Mouse (Mus musculus) lung, postnatal 0 days (tissue): ENCODE results near the gene Prl. TPM values are rescaled to one million over a fixed set of nuclear protein-coding genes. Genes with fewer than 3 reads are reported as not detected.
"Not testable (repeated sequence)": the region's sequence is repeated elsewhere in the genome, so short reads cannot be mapped to it uniquely, and the experiment has no call there.

Source experiments
- ATAC-seq: fragments of 200-750 bp; cut with Nextera tagmentation; 2 replicates; pipeline ENCODE4 v1.8.0; 2017; ENCODE audit warnings: moderate library complexity
- DNase-seq: peaks from one replicate; pipeline ENCODE4 v3.0.0-alpha.2; 2016; ENCODE audit warnings: low spot score
- H3K27ac ChIP-seq: fragments of 300-500 bp; sonication (generic); 2 replicates; pipeline ENCODE4 v1.5.1; 2014; ENCODE audit warnings: antibody characterized with exemption, mild to moderate bottlenecking, low read length, mixed read lengths
- H3K27me3 ChIP-seq: fragments of 300-500 bp; sonication (generic); replicated peaks from 2 replicates; pipeline ENCODE4 v1.6.1; 2014; ENCODE audit warnings: low read length, mixed read lengths; ENCODE audit not compliant: insufficient read depth
- H3K36me3 ChIP-seq: fragments of 300-500 bp; sonication (generic); 2 replicates; pipeline ENCODE4 v1.6.1; 2014; ENCODE audit warnings: low read length, mixed read lengths; ENCODE audit not compliant: insufficient read depth
- H3K4me1 ChIP-seq: fragments of 300-500 bp; sonication (generic); 2 replicates; pipeline ENCODE4 v1.6.1; 2014; ENCODE audit warnings: antibody characterized with exemption, low read depth, low read length, mixed read lengths; ENCODE audit not compliant: insufficient read depth
- H3K4me2 ChIP-seq: fragments of 300-500 bp; sonication (generic); replicated peaks from 2 replicates; pipeline ENCODE4 v1.6.1; 2014; ENCODE audit warnings: low read depth, mild to moderate bottlenecking, low read length, moderate library complexity, mixed read lengths
- H3K4me3 ChIP-seq: fragments of 300-500 bp; sonication (generic); 2 replicates; pipeline ENCODE4 v1.5.1; 2014; ENCODE audit warnings: low read depth, low read length
- H3K9ac ChIP-seq: fragments of 300-500 bp; sonication (generic); replicated peaks from 2 replicates; pipeline ENCODE4 v1.6.1; 2014; ENCODE audit warnings: low read depth, mild to moderate bottlenecking
- H3K9me3 ChIP-seq: fragments of 300-500 bp; sonication (generic); 2 replicates; pipeline ENCODE4 v1.6.1; 2016; ENCODE audit warnings: low read length, mixed read lengths
- CTCF ChIP-seq: IDR thresholded peaks from 2 replicates; pipeline ENCODE4 v1.5.1; 2016; ENCODE audit warnings: antibody characterized with exemption, mild to moderate bottlenecking
- EP300 ChIP-seq: IDR thresholded peaks from 2 replicates; pipeline ENCODE4 v1.6.1; 2016; ENCODE audit warnings: antibody characterized with exemption, mild to moderate bottlenecking, control low read depth
- WGBS: fragments of 180-500 bp; shearing (Covaris S2); extraction: QIAGEN DNeasy Blood & Tissue Kit; methylation state at CpG from one replicate; pipeline ENCODE4 v1.1.7; 2014; 5-methylcytosine and 5-hydroxymethylcytosine counted together
- polyA plus RNA-seq: library from polyadenylated mRNA; unstranded; fragments of >200 nt; fragmentation: Nextera tagmentation; extraction: Ambion mirVana; gene quantifications from 2 replicates; pipeline ENCODE4 v1.2.1, GENCODE M21; 2015

The Prl gene
- polyA plus RNA-seq, 1 experiment from 2014 or later: not detected

DNA sequence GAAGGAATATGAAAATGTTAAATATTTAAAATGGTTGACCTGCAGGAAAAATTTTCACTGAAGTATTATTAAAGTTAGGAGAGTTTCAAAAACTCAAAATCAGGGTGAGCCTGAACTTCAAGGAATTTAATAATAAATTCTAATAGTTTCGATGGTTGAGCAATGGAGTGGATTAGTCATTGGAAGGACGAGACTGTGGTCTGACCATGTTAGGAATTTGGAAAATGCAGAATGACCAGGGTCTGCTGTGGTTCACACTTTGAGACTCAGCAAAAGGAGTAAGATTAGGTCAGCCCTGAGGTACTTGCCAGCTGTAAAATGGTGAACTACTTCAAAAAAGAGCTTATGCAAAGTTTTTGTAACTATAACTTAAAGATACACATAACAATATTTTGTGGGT, 24.4 kb upstream of the Prl start:
- TF ChIP-seq EP300: no peak
- TF ChIP-seq CTCF: no peak
- Histone ChIP-seq H3K9me3 (no peaks in the 10 kb centered on the region), H3K4me3 (no peak overlapping the region), H3K27ac (no peak overlapping the region), H3K4me2 (no peak overlapping the region), H3K36me3 (no peaks in the 10 kb centered on the region), H3K9ac (no peak overlapping the region), H3K27me3 (no peaks in the 10 kb centered on the region), H3K4me1 (no peaks in the 10 kb centered on the region)
- WGBS: 52% methylated on average over 2 of the region's 2 CpGs
- ATAC-seq (no peak), DNase-seq (no peak)

GRCm38 (mm10) chr13:27042185-27042584, 15.2 kb upstream of the Prl start:
- Histone ChIP-seq H3K9ac (no peak overlapping the region), H3K27ac (no peak overlapping the region), H3K36me3 (no peaks in the 10 kb centered on the region), H3K4me3 (no peak overlapping the region), H3K27me3 (no peaks in the 10 kb centered on the region), H3K4me2 (no peak overlapping the region), H3K4me1 (no peaks in the 10 kb centered on the region), H3K9me3 (no peaks in the 10 kb centered on the region)
- ATAC-seq: no peak
- 86% methylated on average over 2 of the region's 2 CpGs for WGBS
- no peak for TF ChIP-seq CTCF
- no peak for DNase-seq

DNA sequence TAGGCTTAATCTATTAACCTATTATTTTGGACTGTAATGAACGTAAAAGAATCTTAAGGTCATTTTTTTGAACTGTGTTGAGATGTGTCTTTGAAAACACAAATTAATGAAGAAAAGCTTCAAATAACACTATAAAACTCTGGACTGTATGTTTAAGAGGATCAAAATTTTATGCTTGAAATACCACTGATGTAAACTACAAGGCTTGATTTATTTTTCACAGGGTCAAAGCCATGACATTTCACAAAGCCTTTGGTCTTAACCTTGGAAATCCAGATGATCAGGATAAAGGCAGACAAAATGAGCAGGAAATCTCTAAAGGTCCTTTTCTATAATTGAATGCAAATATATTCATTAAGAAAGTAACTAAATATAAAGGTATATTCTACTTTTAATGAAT, 14.0 kb upstream of the Prl start:
- WGBS: 73% methylated on average over 1 of the region's 1 CpGs
- Histone ChIP-seq H3K4me1 (no peaks in the 10 kb centered on the region), H3K9me3 (no peaks in the 10 kb centered on the region), H3K27ac (no peak overlapping the region), H3K9ac (no peak overlapping the region), H3K27me3 (no peaks in the 10 kb centered on the region), H3K4me3 (no peak overlapping the region), H3K36me3 (no peaks in the 10 kb centered on the region), H3K4me2 (no peak overlapping the region)
- no peak for TF ChIP-seq CTCF
- no peak for TF ChIP-seq EP300
- no peak for ATAC-seq
- no peak for DNase-seq

GRCm38 (mm10) chr13:27059177-27059576, 1.8 kb downstream of the Prl start:
- Histone ChIP-seq H3K9ac (no peak overlapping the region), H3K9me3 (no peaks in the 10 kb centered on the region), H3K27me3 (no peaks in the 10 kb centered on the region), H3K27ac (no peak overlapping the region), H3K4me2 (no peak overlapping the region), H3K4me3 (no peak overlapping the region), H3K36me3 (no peaks in the 10 kb centered on the region), H3K4me1 (no peaks in the 10 kb centered on the region)
- 58% methylated on average over 7 of the region's 7 CpGs for WGBS
- peak; percentile 78 for ATAC-seq
- DNase-seq: peak; percentile 49
- TF ChIP-seq CTCF: no peak
- no peak for TF ChIP-seq EP300

DNA sequence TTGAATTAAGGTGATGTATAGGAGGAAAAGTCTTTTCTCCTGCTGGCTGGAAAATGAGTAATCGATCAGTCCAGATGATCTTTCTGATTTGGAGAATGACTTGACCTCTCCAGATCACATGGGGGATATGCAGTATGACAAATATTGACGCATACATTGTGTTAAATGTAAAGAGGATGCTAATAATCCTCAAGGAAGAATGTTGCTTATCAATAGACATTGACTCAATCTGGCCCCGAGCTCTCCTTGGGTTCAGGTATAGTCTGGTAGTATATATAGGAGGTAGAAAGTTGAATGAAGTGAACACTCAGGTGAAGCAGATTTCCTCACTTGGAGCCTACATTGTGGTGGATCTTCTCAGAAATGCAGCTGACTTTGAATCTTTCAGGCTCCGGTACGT, 36.5 kb downstream of the Prl start, which contains the start of gene Prl3d1:
Gene Prl3d1, plus strand, starts transcription at position 301 of the 400 bp plus-strand sequence.
- 90% methylated on average over 5 of the region's 5 CpGs for WGBS
- H3K27me3 ChIP-seq, H3K9me3 ChIP-seq, H3K36me3 ChIP-seq, ATAC-seq, H3K9ac ChIP-seq, H3K4me1 ChIP-seq, H3K27ac ChIP-seq, DNase-seq, H3K4me3 ChIP-seq, H3K4me2 ChIP-seq: not testable (repeated sequence)

Other genes starting within 250 kb of the Prl start
- not detected in 2 replicates for gene Prl3d1, start 36.6 kb downstream of the Prl start, polyA plus RNA-seq
- gene Prl3d2, start 64.1 kb downstream of the Prl start, polyA plus RNA-seq: not detected in 2 replicates
- not detected in 2 replicates for gene Prl3d3, start 99.2 kb downstream of the Prl start, polyA plus RNA-seq
- not detected in 2 replicates for gene Prl3c1, start 139.1 kb downstream of the Prl start, polyA plus RNA-seq
- gene Prl3b1, start 184.3 kb downstream of the Prl start, polyA plus RNA-seq: not detected in 2 replicates
- gene Prl3a1, start 201.9 kb downstream of the Prl start, polyA plus RNA-seq: not detected in 2 replicates